Mouse (Mus musculus) lung, embryonic 14.5 days (tissue): ENCODE measurements at regions not wholly inside any gene's neighbourhood (a gene's known extent, or its start where the extent isn't known, plus 50 kb on each side); places are given as distances from the start of the nearest gene placed in this dataset.
"Not testable (repeated sequence)": the region's sequence is repeated elsewhere in the genome, so short reads cannot be mapped to it uniquely, and the experiment has no call there.

ENCODE experiments used
- ATAC-seq: fragments of 200-750 bp; cut with Nextera tagmentation; 2 replicates; pipeline ENCODE4 v1.8.0; 2017; ENCODE audit warnings: mild to moderate bottlenecking, moderate TSS enrichment, moderate library complexity; ENCODE audit not compliant: insufficient read depth
- DNase-seq: peaks from one replicate; pipeline ENCODE4 v3.0.0-alpha.2; 2015
- H3K27ac ChIP-seq: fragments of 300-500 bp; sonication (generic); 2 replicates; pipeline ENCODE4 v1.5.1; 2014; ENCODE audit warnings: low read depth, mild to moderate bottlenecking, moderate library complexity
- H3K27me3 ChIP-seq: fragments of 300-500 bp; sonication (generic); 2 replicates; pipeline ENCODE4 v1.6.1; 2014; ENCODE audit warnings: low read length, control low read depth; ENCODE audit not compliant: insufficient read depth
- H3K36me3 ChIP-seq: fragments of 300-500 bp; sonication (generic); 2 replicates; pipeline ENCODE4 v1.6.1; 2014; ENCODE audit warnings: control low read depth; ENCODE audit not compliant: insufficient read depth
- H3K4me1 ChIP-seq: fragments of 300-500 bp; sonication (generic); 2 replicates; pipeline ENCODE4 v1.6.1; 2014; ENCODE audit warnings: antibody characterized with exemption, control low read depth; ENCODE audit not compliant: insufficient read depth
- H3K4me2 ChIP-seq: fragments of 300-500 bp; sonication (generic); 2 replicates; pipeline ENCODE4 v1.6.1; 2014; ENCODE audit warnings: mild to moderate bottlenecking
- H3K4me3 ChIP-seq: fragments of 300-500 bp; sonication (generic); 2 replicates; pipeline ENCODE4 v1.5.1; 2014; ENCODE audit warnings: low read depth, low read length
- H3K9ac ChIP-seq: fragments of 300-500 bp; sonication (generic); 2 replicates; pipeline ENCODE4 v1.6.1; 2014
- H3K9me3 ChIP-seq: fragments of 300-500 bp; sonication (generic); 2 replicates; pipeline ENCODE4 v1.6.1; 2016; ENCODE audit warnings: low read depth, low read length, control low read depth
- CTCF ChIP-seq: IDR thresholded peaks from 2 replicates; pipeline ENCODE4 v1.5.1; 2016; ENCODE audit warnings: antibody characterized with exemption, low read depth
- WGBS: fragments of 180-500 bp; shearing (Covaris S2); extraction: QIAGEN DNeasy Blood & Tissue Kit; methylation state at CpG from one replicate; pipeline ENCODE4 v1.1.7; 2014; 5-methylcytosine and 5-hydroxymethylcytosine counted together

DNA sequence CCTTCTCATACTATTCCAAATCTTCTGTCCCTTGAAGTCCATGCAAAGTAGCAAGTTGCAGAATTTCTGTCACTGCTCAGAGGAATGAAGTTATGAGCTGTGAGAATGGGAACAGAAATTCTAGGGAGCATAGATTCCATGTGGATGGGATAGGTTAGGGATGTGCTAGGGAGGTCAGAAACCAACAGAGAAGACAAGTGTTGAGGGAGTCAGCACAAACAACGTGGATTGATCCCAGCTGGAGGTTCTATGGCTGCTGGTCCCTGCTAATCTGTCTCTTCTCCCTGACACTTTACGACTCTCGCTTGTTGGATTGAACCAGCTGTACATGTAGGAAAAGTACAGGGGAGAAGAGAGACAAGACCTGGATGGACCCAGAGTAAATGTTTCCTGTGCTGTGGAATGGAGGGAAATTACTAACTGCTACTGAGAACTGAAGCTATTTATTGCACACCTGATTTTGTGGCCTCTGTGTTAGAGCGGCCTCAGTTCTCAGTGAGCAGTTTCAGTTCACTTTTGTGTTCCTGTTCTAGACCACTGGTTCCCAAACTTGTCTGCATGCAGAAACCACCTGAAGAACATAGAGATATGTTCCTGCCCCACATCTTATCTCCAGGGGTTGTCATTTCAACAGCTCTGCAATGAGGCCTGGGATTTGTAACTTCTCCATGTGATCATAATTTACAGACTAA is 151.0 kb downstream of the Ube2e3 start:
- no peaks in the 10 kb centered on the region for H3K9me3 ChIP-seq
- no peak overlapping the region for H3K9ac ChIP-seq
- WGBS, result 42% methylated on average over 4 of the region's 4 CpGs
- DNase-seq, result peak; percentile 38
- no peaks in the 10 kb centered on the region for H3K4me1 ChIP-seq
- H3K4me2 ChIP-seq, result no peak overlapping the region
- ATAC-seq, result peak; percentile 68; the same call in 1 of the 2 replicates
- no peak for TF ChIP-seq CTCF
- no peak overlapping the region for H3K27ac ChIP-seq
- H3K36me3 ChIP-seq, result no peaks in the 10 kb centered on the region
- H3K27me3 ChIP-seq, result no peaks in the 10 kb centered on the region
- no peak overlapping the region for H3K4me3 ChIP-seq

DNA sequence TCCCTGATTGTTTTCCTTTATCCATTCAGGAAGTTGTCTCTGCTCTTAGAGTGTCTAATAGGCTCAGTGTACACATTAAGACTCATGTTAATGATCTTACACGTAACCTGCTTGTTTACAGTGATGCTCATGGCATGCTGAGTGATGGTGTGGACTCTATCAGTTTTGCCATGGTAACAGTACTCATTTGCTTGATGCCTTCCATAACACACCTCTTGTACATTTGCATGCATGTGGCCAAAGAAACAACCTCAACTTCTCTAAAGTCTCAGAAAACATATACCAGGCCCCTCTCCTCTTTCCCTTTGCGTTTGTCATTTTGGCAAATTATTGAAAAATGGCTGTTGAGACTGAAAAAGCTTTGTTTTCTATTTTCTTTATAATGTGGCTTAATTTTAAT is 155.0 kb downstream of the Ube2e3 start:
- ATAC-seq (no peak), DNase-seq (no peak)
- H3K4me2 ChIP-seq, result no peak overlapping the region
- no peaks in the 10 kb centered on the region for H3K36me3 ChIP-seq
- no peak overlapping the region for H3K4me3 ChIP-seq
- H3K9ac ChIP-seq, result no peak overlapping the region
- 85% methylated on average over 2 of the region's 2 CpGs for WGBS
- no peak for TF ChIP-seq CTCF
- no peaks in the 10 kb centered on the region for H3K27me3 ChIP-seq
- H3K9me3 ChIP-seq, result no peaks in the 10 kb centered on the region
- no peaks in the 10 kb centered on the region for H3K4me1 ChIP-seq
- no peak overlapping the region for H3K27ac ChIP-seq

DNA sequence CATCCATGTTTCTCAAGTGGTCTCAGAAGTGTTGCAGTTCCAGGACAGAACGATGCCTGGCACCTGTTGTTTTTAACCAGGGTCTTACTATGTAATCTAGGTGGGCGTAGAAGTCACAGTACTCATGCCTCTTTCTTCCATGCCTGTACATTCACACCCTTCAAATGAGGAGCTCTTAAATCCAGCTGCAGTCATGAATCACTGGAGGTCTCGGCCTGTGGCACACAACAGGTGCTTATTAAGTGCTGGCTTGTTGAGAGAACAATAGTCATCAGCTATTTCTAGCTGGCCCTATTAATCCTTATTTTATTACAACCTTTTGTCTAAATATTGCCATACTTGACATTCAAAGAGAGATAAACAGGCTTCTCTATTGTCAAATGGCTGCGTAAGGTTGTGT is 157.8 kb downstream of the Ube2e3 start:
- ATAC-seq, result no peak
- DNase-seq, result no peak
- TF ChIP-seq CTCF, result no peak

DNA sequence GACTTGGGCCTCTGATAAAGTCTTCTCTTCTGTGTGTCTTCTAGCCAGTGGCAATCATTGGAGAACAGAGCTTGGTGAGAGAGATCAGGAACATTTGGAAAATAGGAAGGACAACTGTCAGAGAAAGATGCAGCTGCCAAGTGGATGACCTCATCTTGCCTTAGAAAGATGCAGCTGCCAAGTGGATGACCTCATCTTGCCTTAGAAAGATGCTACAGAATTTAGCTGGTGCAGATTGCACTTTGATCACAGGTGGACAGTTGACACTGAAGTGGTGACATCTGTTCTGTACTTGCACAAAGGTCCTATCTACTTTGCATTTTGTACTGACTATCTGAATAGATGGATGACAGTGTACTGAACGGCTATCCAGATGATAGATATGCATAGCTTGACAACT is 163.1 kb downstream of the Ube2e3 start:
- no peak; the same call in 1 of the 2 replicates for ATAC-seq
- H3K9me3 ChIP-seq, result no peaks in the 10 kb centered on the region
- 36% methylated on average over 1 of the region's 1 CpGs for WGBS

More for the DNA sequence above, 157.8 kb downstream of the Ube2e3 start:
- Histone ChIP-seq H3K4me2 (no peak overlapping the region), H3K9ac (no peak overlapping the region), H3K9me3 (no peaks in the 10 kb centered on the region), H3K27me3 (no peaks in the 10 kb centered on the region), H3K4me1 (no peaks in the 10 kb centered on the region), H3K4me3 (no peak overlapping the region), H3K36me3 (no peaks in the 10 kb centered on the region), H3K27ac (no peak overlapping the region)
- WGBS, result 71% methylated on average over 4 of the region's 4 CpGs

DNA sequence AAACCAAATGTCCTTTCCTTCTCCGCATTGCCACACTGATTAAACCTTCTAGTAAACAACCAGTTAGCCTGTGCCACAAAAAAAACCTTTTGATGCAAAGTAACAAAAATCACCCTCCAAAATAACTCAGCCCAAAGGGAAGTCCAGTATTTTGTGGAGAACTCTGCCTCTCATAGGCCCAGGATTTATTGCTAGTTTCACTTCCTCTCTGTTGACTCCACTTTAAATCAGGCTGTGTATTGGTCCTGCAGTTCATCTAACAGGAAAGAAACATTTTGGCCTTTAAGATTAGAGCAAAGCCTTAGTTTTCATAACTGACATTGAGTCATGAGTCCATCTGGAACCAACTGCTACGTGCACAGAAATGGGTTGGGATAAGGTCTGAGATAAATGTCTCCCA is 168.4 kb downstream of the Ube2e3 start:
- ATAC-seq (no peak), DNase-seq (no peak)
- Histone ChIP-seq H3K4me1 (no peaks in the 10 kb centered on the region), H3K4me3 (no peak overlapping the region), H3K27ac (no peak overlapping the region), H3K27me3 (no peaks in the 10 kb centered on the region), H3K9me3 (no peaks in the 10 kb centered on the region), H3K9ac (no peak overlapping the region), H3K36me3 (no peaks in the 10 kb centered on the region), H3K4me2 (no peak overlapping the region)
- WGBS, result 66% methylated on average over 2 of the region's 2 CpGs
- TF ChIP-seq CTCF, result no peak

More for the DNA sequence above, 163.1 kb downstream of the Ube2e3 start:
- no peak for TF ChIP-seq CTCF
- H3K36me3 ChIP-seq, result no peaks in the 10 kb centered on the region
- H3K4me1 ChIP-seq, result no peaks in the 10 kb centered on the region
- no peak overlapping the region for H3K4me2 ChIP-seq
- no peak overlapping the region for H3K27ac ChIP-seq
- no peak overlapping the region for H3K4me3 ChIP-seq
- no peak overlapping the region for H3K9ac ChIP-seq
- DNase-seq, result peak; percentile 37
- no peaks in the 10 kb centered on the region for H3K27me3 ChIP-seq

DNA sequence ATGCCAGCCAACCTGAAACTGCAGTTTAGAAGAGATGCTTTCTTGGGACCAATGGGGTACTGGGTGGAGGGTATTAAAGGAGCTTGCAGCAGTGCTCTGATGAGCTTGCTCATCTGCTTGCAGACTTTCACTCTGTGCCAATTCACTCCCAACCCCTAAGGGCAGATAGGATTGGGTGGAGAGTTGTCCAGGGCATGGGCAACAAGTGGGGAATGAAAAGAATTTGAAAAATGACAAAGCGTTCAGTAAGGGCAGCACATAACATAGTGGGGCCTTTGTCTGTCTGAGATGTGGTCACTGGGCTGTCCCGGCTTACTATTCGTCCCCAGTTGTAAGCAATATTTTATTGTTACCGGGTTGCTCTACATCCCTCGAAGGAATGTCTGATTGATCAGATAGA is 170.7 kb downstream of the Ube2e3 start:
- no peaks in the 10 kb centered on the region for H3K36me3 ChIP-seq
- no peaks in the 10 kb centered on the region for H3K9me3 ChIP-seq
- H3K4me1 ChIP-seq, result no peaks in the 10 kb centered on the region
- peak; percentile 9 for DNase-seq
- no peak overlapping the region for H3K27ac ChIP-seq
- no peak overlapping the region for H3K9ac ChIP-seq
- WGBS, result 54% methylated on average over 5 of the region's 5 CpGs
- H3K27me3 ChIP-seq, result no peaks in the 10 kb centered on the region
- H3K4me2 ChIP-seq, result no peak overlapping the region
- TF ChIP-seq CTCF, result no peak
- ATAC-seq, result no peak; the same call in 1 of the 2 replicates
- H3K4me3 ChIP-seq, result no peak overlapping the region

DNA sequence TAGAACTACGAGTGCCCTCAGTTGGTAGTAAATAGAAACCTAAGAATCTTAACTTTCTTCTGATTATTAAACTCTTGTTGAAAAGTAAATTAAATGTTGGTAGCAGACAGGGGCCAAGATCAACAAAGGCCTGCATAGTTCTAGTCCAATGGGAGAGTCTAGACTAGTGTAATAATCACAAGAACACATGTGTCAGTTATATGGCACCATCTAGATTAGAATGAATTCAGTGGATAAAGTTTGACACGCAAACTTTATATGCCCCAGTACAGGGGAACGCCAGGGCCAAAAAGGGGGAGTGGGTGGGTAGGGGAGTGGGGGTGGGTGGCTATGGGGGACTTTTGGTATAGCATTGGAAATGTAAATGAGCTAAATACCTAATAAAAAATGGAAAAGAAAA is 176.9 kb downstream of the Ube2e3 start:
- not testable (repeated sequence) for H3K9me3 ChIP-seq, H3K4me2 ChIP-seq, H3K9ac ChIP-seq, DNase-seq, H3K27ac ChIP-seq, H3K4me1 ChIP-seq, H3K4me3 ChIP-seq, H3K36me3 ChIP-seq, H3K27me3 ChIP-seq, ATAC-seq
- WGBS, result 78% methylated on average over 3 of the region's 3 CpGs
